Mouse (Mus musculus): ENCODE measurements around the gene Rab40c.
A peak's percentile ranks its signal among the peaks of the same experiment; 100 is the strongest.

The Rab40c gene

GRCm38 (mm10) chr17:25841117-25841880 is 78.2 kb downstream of the Rab40c start, which contains the start of gene Gm20683:
Gene Gm20683 (minus strand): TSS chr17:25841763.
- DNase-seq (ENCODE audit: low read depth): no peak

- no peak for DNase-seq (ENCODE audit: low read depth)
These were observed 79.0 kb downstream of the Rab40c start for GRCm38 (mm10) chr17:25840519-25840918.

GRCm38 (mm10) chr17:25839455-25840235 is 79.9 kb downstream of the Rab40c start:
- DNase-seq (ENCODE audit: low read depth): no peak

GRCm38 (mm10) chr17:25838904-25839303 is 80.6 kb downstream of the Rab40c start:
- DNase-seq (ENCODE audit: low read depth): no peak

- DNase-seq (ENCODE audit: low read depth): no peak
These were observed 82.0 kb downstream of the Rab40c start for GRCm38 (mm10) chr17:25837533-25837932.

GRCm38 (mm10) chr17:25837076-25837410 is 82.5 kb downstream of the Rab40c start, which contains the start of gene Rhbdl1:
Gene Rhbdl1 (minus strand): TSS chr17:25837295.
- DNase-seq (ENCODE audit: low read depth): no peak

GRCm38 (mm10) chr17:25836397-25837075 is 83.0 kb downstream of the Rab40c start:
- DNase-seq (ENCODE audit: low read depth): no peak

GRCm38 (mm10) chr17:25835816-25836215 is 83.7 kb downstream of the Rab40c start:
- no peak for DNase-seq (ENCODE audit: low read depth)

GRCm38 (mm10) chr17:25835301-25835700 is 84.2 kb downstream of the Rab40c start:
- DNase-seq (ENCODE audit: low read depth): no peak

GRCm38 (mm10) chr17:25834595-25835222 is 84.8 kb downstream of the Rab40c start:
- no peak for DNase-seq (ENCODE audit: low read depth)

- DNase-seq (ENCODE audit: low read depth): no peak
These were observed 85.4 kb downstream of the Rab40c start for GRCm38 (mm10) chr17:25833961-25834594.

GRCm38 (mm10) chr17:25833291-25833663 is 86.2 kb downstream of the Rab40c start, which contains the start of gene Stub1:
Gene Stub1 (minus strand): TSS chr17:25833404.
- DNase-seq (ENCODE audit: low read depth): peak; percentile 89

- peak; percentile 98 for DNase-seq (ENCODE audit: low read depth)
These were observed 86.9 kb downstream of the Rab40c start for GRCm38 (mm10) chr17:25832436-25833290.

All from fibroblast of lung, adult 2 months (primary cell).